Mouse (Mus musculus): Measurements from ENCODE around the gene Cbs.

Cbs gene

DNA sequence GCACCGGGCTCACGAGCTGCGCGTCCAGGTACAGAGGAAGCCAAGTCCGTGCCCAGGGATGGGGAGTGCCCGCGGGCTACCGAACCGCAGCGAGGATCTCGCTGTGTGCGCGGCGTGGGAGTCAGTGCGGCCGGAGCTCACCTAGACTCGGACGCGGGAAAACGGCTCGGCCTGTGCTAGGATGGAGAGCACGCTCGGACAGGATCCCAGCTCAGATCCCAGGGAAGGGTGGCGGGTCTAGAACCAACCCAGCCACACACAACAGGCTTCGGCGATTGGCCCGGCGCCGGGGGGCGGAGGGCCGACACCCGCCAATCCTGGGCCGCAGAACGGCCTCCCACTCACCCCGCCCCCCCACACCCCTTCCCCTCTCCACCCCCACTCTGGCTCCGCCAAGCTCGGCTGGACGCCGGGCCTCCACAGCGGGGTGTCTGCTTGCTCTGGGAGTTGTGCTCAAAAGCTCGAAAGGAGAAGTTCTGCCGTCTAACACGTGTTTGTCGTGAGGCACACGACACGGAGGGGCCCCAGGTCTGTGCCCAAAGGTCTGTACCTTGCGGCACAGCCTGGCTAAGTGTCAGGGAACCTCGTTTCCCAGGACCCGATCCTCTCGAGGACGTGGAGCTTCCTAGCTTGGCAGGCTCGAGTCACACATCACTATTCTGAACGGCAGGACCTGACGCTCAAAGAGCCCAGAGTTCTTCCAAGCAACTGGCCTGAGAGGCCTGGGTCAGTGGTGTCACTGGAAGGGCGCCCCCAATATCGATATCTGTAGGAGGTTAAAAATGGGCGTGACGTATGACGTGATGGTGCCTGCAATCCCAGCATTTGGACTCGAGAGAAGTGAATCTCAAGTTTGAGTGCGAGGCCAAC is at the start of gene Cbs:
Cbs (minus strand) TSS at position 297 of the 870 bp plus-strand sequence.
- DNase-seq = peak; percentile 84

DNA sequence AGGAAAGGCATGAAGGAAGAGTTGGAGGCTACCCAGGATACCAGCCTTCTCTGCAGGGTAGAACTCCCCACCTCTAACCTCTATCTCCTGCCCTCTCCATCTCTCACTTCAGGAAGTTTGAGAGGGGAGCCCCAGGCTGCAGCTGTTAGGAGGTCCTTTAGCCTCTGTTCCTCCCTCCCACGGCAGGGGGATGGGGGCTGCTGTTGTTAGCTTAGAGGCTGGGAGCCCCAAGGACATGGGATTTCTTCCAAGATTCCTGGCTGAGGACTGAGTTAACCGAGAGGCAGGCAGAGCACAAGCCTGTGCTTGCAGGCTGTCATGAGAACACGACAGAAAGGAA is 49.2 kb upstream of the Cbs start:
- DNase-seq = peak; percentile 34

- DNase-seq = peak; percentile 92
Measured at GRCm38 (mm10) chr17:31685514-31686224, 48.6 kb upstream of the Cbs start.

DNA sequence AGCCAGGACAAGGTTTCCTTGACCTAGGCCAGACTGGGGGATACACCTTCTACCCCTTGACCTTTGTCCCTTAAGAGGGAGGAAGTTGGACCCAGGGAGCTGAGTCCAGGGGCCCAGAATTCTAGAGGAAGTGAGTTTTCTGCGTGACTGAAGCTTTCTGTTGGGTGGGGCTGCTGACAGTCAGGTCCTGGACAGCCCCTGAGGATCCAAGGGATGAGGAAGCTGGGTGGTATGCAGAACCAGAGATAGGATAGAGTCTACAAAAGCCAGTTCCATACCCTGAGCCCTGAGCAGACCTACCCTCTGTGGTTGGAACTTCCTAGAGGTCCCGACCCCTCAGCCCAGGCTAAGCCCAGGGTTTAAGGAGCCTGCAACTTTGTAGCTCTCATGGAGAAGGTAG is 43.4 kb upstream of the Cbs start:
- DNase-seq = no peak

GRCm38 (mm10) chr17:31677507-31677906 is 40.5 kb upstream of the Cbs start, which contains the start of gene Cryaa:
TSS of gene Cryaa (plus strand) at chr17:31677807.
- DNase-seq = no peak

- DNase-seq = no peak
Measured at GRCm38 (mm10) chr17:31674426-31674825, 37.4 kb upstream of the Cbs start.

- no peak for DNase-seq
Measured at GRCm38 (mm10) chr17:31672279-31672678, 35.2 kb upstream of the Cbs start.

- no peak for DNase-seq
Measured at GRCm38 (mm10) chr17:31671698-31672097, 34.7 kb upstream of the Cbs start.

DNA sequence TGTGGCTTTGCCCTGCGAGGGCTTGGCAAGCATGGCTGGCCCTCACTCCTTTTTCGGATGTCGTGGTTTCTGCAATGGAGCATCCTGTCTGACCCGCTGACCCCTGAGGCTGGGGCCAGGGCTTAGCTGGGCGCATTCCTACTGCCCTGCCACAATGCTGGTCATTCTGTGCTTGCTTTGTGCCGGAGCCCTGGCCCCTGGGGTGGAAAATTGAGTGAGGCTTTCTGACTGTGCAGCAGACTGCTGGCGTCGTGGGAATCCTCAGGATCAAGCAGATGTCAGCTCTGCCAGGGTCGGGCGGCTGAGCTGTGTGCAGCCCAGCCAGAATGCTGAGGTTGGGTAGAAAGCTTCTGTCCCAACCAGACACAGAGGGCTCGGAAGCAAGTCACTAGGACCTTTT is 33.1 kb upstream of the Cbs start:
- DNase-seq = peak; percentile 62

GRCm38 (mm10) chr17:31668306-31668705 is 31.3 kb upstream of the Cbs start:
- DNase-seq = no peak

DNA sequence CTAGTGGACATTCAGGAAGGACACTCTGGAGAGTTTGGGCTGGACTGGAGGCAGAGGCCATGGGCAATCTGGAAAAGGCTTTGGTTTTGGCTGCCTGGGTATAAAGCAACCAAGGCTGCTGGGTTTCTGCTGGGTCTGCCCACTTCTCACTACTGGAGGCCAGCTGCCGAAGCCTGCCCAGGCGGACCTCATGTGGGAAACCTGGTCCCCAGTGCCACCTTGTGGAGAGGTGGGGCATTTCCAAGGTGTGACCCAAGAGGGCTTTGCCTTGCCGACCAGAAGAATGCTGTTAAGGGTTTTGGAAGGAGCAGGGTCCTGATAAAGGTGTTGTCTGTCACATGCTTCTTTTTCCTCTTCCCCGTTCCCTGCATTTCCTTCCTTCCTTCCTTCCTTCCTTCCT is 27.7 kb upstream of the Cbs start:
- peak; percentile 82 for DNase-seq

DNA sequence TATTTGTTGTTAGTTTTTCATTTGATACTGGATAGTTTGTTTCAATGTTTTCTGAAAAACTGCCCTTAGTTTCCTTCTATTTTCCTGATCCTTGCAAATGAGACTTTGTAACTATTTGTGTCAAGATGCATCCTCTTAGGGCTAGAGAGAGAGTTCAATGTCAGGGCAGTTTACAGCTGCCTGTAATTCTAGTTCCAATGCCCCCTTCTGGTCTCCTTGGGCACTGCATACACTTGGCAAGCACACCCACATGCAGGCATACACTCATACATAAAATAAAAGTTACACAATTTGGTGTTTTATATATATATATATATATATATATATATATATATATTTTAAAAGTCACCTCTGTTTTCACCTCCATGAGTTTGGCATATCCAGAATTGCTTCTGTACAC is 25.8 kb upstream of the Cbs start:
- DNase-seq = no peak

GRCm38 (mm10) chr17:31660661-31661250 is 23.7 kb upstream of the Cbs start:
- DNase-seq = no peak

- peak; percentile 99 for DNase-seq
Measured at GRCm38 (mm10) chr17:31658468-31659185, 21.6 kb upstream of the Cbs start, which contains the start of gene U2af1. TSS of gene U2af1 (minus strand) at chr17:31658892.

DNA sequence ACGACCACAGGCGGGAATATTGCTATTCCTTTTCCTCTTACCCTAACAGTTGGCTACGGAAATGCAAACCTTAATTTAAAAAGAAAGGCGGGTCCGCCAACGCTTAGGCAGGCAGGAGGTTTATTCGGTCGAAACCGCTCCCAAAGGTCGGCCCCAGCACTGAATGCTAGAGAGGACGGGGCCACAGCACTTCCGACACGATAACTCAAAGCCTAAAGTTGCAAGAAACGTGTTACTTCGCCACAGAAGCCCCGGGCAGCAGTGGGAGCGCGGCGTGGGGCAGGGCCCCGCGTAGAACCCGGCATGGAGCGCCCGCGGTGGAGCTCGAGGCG is 21.1 kb upstream of the Cbs start:
- DNase-seq = no peak

- DNase-seq = no peak
Measured at GRCm38 (mm10) chr17:31657141-31657983, 20.3 kb upstream of the Cbs start.

DNA sequence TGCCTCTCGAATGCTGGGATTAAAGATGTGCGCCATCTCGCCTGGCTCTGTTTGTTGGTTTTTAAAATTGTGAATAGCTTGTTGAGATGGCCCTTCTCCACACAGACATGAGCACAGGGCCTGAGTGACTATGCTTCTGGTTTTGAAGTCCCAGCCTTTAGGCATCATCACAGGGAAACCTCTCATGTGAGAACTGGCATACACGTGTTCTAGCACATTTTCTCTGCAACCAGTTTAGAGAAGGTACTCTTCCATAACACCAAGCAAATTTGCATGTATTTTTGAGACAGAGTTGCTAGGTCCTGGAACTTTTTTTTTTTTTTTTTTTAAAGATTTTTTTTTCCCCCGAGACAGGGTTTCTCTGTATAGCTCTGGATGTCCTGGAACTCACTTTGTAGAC is 19.6 kb upstream of the Cbs start:
- DNase-seq = no peak

- no peak for DNase-seq
Measured at GRCm38 (mm10) chr17:31655366-31655765, 18.3 kb upstream of the Cbs start.

- no peak for DNase-seq
Measured at GRCm38 (mm10) chr17:31653277-31653676, 16.2 kb upstream of the Cbs start.

- no peak for DNase-seq
Measured at GRCm38 (mm10) chr17:31652152-31652551, 15.1 kb upstream of the Cbs start.

DNA sequence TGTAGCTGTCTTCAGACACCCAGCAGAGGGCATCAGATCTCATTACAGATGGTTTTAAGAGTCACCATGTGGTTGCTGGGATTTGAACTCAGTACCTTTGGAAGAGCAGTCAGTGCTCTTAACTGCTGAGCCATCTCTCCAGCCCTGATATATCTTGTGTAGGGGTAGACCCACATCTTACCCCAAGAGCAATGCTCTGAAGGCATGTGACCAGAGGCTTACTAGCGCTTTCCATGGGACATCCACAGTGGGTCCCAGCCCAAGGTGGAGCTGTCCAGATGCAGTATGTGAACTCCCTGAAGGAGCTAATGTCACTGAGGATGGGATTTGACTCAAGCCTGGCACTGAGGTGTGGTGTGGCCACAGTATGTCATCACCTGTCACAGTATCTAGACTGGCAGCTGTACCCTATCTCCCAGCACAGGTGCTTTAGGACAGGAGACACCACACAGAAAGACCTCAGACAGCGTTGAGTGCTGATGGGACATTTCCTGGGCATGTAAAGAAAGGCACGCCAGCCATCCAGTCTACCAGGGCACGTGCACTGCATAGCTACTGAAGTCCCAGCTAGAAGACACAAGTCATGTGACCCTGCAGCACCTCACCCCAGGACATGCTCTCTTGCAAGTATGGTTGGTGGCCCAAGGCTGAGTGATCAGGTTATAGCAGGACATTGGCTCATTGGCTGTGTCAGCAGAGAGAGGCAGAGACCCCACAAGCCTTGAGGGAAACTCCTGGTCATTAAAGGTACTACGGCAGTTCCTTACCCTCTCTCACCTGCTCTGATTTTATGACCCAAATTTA is 9.4 kb upstream of the Cbs start:
- DNase-seq = no peak

Data from embryo, embryonic 11 days (tissue).